Mouse (Mus musculus): ENCODE measurements at regions not wholly inside any gene's neighbourhood (a gene's known extent, or its start where the extent isn't known, plus 50 kb on each side); places are given as distances from the start of the nearest gene placed in this dataset.
"Not testable (repeated sequence)": the region's sequence is repeated elsewhere in the genome, so short reads cannot be mapped to it uniquely, and the experiment has no call there.

DNA sequence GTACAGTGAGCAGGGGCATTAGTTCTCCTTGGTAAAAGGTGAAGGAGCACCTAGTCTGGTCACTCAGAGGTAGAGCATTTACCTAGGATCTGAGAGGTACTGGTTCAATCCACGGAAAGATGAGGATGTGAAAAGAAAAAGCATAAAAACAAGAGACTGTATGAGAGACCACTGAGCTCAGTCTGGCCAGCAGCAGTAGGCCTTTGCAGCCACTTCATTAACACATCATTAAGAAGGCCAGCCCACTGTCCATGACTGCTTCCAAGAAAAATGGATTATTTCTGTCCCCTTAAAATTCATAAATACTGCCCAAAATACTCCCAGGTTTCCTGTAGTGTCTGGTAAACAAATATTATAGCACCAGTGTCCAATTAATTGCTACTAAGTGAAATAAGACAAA, 499.3 kb upstream of the 4930578C19Rik start:
- no peak for DNase-seq (ENCODE audit: low spot score in 2 of 2)

DNA sequence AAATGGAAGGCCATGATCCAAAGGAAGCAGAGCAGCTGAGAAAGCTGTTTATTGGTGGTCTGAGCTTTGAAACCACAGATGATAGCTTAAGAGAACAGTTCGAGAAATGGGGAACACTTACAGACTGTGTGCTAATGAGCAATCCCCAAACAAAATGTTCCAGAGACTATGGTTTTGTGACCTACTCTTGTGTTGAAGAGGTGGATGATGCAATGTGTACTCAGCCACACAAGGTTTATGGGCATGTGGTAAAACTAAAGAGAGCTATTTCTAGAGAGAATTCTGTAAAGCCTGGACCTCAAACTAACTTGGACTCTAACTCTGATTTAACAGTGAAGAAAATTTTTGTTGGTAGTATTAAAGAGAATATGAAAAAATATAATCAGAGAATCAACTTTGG, 481.4 kb upstream of the 4930578C19Rik start:
- no peak for DNase-seq (ENCODE audit: low spot score in 2 of 2)

DNA sequence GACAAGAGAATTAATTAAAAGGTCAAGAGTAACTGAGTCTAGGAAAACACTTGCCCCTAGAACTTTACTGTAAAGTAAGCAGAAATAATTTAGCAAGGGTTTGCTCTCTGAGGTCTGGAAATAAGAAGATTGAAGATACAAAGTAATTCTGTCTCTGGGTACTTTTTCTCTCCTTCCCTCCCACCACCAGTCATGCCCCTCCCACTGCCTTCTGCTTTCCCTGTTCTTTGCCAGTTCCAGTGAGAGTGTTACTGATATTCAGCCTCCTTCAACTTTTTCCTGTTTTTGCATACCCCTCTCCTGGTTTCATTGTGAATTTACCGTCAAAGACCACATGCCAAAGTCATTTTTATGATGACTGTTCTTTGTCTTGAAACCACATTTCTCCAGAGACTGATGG, 472.1 kb upstream of the 4930578C19Rik start:
- DNase-seq (ENCODE audit: low spot score in 2 of 2) = peak; percentile 5 to 29

DNA sequence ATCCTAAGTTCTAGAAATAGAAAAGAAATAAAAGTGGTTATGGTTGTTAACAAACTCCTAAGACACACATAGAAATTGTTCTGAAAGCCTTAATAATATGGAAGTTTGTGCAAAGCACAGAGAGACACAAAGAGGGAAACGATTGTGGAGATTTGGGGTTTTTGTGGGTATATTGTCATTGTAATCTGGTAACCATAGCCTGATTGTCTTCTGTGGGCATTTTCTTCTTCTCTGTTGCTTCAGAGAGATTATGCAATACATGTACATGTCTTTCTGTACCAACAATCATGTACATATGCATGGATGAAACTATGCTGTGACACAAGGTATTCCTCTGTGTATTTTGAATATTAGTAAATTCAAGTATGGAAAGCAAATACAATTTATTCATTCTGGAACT, 461.9 kb upstream of the 4930578C19Rik start:
- DNase-seq (ENCODE audit: low spot score in 2 of 2) = no peak

DNA sequence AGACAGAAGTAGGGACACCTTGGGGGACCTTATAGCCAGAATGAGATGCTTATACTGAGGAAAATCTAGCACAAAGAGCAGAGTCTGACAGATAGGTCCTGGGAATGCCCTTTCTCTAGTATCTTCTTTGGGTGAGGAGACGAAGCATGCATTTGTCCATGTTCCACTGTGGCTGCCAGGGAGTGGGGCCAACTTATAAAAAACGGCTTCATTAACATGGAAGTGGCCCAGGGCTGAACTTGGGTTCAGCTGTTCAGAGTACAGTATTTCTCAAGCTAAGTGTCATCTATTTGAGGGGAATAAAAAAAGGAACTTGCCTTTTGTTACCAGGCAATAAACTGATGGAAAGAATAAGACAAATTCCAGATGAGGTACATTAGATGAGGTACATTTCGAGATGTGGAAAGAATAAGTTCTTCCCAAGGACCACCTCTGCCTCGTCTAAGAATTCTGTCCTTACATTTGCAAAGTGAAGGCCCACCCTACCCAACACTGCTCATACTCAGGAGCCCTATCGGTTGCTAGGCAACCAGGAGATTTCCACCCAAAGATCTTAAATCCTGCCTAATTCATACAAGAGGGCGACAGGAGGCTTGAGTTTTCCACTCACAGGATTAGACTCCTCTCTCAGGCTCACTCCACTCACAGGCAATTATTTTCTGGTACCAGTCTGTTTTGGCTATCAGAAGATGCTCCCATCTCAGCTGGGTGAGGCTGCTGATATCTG, 460.3 kb upstream of the 4930578C19Rik start:
- no peak for DNase-seq (ENCODE audit: low spot score in 2 of 2)

DNA sequence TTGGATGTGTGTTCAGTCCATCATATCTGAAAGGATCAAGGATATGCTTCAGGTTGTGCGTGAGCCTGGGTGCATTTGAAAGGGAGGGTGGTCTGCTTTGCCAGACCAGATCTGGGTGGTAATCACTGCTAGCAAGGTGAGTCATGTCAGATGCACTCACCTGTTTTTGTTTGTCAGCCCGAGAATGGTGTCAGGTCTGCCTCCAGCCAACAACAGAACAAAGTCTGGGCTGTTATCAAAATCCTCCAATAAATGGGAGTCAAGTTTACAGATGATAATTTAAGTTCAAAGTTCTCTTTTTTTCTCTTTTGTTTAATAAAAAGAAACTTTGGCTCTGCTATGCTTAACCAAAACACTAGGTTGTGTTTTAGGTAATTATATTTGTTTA, 421.6 kb upstream of the 4930578C19Rik start:
- no peak for DNase-seq (ENCODE audit: low spot score in 2 of 2)

DNA sequence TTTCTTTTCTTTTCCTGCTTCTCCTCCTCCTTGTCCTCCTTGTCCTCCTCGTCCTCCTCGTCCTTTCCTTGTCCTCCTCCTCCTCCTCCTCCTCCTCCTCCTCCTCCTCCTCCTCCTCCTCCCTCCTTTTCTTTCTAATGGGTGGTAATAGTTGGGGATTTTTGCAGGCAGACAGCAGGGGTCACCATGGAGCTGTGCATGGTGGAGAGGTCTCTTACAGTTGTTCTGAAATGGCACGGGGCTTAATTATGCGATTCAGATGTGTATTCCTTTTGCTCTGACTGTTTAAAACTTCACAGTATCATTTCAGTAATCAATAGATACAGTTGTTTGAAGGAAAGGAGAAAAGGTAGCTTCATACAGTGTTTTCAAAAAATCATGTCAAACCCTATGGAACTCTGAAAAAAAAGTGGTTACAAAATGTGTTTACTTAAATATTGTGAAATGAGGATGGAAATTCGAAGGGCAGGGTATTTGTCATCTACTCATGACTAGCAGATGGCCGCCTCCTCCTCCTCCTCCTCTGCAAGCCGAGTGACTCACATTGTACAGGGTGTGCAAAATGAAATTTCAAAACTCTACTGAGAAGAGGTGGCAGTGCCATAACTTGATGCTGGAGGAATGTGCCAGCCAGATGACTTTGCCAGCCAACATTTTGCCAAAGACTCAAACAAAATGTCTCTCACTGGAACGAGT, 421.0 kb upstream of the 4930578C19Rik start:
- peak; percentile 51 to 61 for DNase-seq (ENCODE audit: low spot score in 2 of 2)

DNA sequence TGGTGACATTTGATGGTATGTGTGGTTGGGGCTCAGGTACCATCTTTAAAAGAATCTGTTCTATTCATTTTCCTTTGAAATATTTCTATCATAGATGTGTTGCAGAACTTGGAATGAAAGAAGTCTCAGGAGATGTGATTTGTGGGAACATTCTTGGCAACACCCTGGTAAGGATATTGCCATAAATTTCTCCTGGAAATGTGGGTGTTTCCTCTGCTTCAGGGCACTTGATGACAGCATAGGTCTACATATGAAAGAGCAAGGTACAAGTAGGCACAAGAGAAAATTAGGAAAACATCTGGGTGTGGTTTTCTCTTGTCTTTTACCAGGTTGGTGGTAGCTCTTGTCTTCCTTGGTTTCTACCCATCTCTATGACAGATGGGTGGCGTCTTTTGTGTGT, 414.5 kb upstream of the 4930578C19Rik start:
- DNase-seq (ENCODE audit: low spot score in 2 of 2) = no peak

DNA sequence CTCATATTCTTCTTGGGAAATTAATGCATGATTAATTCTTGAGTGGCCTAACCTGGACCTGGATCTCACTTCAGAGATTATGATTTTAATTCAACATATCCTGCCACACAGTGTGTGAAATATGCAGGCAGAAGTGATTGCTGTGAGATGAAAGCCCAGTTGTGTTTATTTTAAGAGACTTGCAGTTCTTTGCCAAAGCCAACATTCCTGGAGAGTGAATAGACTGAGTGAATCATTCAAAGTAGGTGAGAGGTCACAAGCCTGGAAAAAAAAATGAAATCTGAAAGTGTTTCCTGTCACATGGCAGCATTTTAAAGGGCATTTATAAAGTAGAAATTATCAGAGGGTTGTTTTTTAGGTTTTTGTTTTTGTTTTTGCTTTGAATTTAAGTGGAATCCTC, 412.9 kb upstream of the 4930578C19Rik start:
- DNase-seq (ENCODE audit: low spot score in 2 of 2) = no peak

DNA sequence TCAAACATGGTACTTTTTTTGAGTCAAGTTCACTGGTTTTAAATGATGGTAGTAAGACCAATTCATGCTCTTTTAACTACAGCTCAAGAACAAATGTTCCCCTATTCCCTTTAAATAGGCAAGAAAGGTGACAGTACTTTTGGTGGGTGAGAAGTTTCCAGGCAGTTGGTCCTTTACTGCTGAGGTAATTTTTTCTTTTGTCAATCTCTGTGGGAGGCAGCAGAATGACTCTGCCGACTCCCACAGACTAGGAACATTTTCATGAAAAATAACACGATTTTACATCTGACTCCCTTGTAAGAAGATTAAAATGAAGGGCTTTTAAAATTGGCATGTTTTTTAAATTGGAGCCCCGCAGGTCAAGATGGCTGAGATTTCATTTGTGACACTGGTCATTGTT, 377.5 kb upstream of the 4930578C19Rik start:
- no peak for DNase-seq (ENCODE audit: low spot score in 2 of 2)

DNA sequence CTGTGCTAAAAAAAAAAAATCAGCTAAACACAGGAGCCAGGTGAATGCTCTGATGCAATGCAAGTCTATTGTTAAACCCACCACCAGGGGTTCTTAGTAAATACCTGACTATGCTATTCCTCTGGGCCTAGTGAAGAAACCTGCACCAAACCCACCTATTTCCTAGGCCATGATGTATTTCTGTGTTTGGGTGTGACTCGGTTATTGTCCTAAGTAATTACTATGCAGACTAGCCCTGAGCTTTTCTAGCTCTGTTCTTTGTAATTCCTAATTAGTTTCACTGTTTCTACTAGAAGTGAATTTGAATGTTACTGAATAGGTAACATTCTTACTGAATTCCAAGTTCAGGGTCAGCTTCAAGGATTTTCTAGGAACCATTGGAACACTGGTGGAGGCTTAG, 363.8 kb upstream of the 4930578C19Rik start:
- DNase-seq (ENCODE audit: low spot score in 2 of 2) = not testable (repeated sequence)

DNA sequence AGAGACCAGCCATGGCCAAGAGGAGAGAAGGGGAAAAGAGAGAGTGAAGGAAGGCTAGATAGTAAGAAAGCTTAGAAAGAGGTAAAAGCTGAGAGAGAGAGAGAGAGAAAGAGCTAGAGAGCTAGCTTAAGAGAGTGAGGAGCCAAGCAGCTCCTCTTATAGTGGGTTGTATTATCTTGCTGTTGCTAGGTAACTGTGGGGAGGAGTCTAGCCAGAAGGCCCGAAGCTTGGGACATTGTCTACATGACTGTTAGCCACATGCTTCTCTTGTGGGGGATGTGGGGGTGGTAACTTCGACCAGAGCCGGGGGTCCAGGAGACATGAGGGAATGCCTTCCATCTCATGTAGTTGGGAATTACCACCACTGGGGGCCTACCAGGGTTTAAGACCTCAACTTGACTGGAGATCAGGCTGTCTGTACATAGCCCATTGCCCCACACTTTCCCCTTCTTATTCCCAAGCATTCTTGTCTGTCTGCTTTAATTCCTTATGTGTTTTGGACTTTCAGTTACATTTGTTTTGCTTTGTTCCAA, 353.3 kb upstream of the 4930578C19Rik start:
- DNase-seq (ENCODE audit: low spot score in 2 of 2) = no peak
